8 mouse cellular contexts compared by ENCODE assay signal in genomic region chr3:99140940-99141854, GRCm38 (mm10). TPM values are rescaled to one million over a fixed set of nuclear protein-coding genes. Genes with fewer than 3 reads are reported as not detected.
DNase-seq lines count a peak whose midpoint lies in the region; ATAC-seq lines count a peak whose summit lies in the region.

Wars2 (plus strand) TSS chr3:99141068.

- no peaks in the 10 kb centered on the region for H3K27me3 ChIP-seq in hindbrain, embryonic 14.5 days (ENCODE audit: control insufficient read depth, insufficient read depth, low read length)

- H3K36me3 ChIP-seq in hindbrain, embryonic 14.5 days (replicated peaks; ENCODE audit: control insufficient read depth, insufficient read depth), result no peaks in the 10 kb centered on the region

- H3K4me2 ChIP-seq in hindbrain, embryonic 14.5 days (replicated peaks), result peak within 1 kb of the TSS; percentile 70

- H3K9ac ChIP-seq in hindbrain, embryonic 14.5 days, result peak within 1 kb of the TSS; percentile 51

- peak within 1 kb of the TSS; percentile 52 for H3K4me3 ChIP-seq in hindbrain, embryonic 14.5 days (replicated peaks; ENCODE audit: low read length)

- H3K27ac ChIP-seq in hindbrain, embryonic 14.5 days, result peak within 1 kb of the TSS; percentile 90

- DNase-seq in R1 (ENCODE audit: low read depth, low spot score), result peak; percentile 94
- DNase-seq in cerebellum, postnatal 25 days, result peak; percentile 95 to 96
- peak; percentile 90 to 92 for DNase-seq in frontal cortex, postnatal 25 days (ENCODE audit: low spot score in 2 of 2)
- DNase-seq in hindbrain, embryonic 14.5 days (ENCODE audit: low spot score), result peak; percentile 96
- DNase-seq in layer of hippocampus, postnatal 36 days, result peak; percentile 92 to 93
- DNase-seq in lung, postnatal 36 days, result peak; percentile 97
- DNase-seq in retina, postnatal 1 day, result peak; percentile 96
- peak; percentile 89 to 92 for DNase-seq in urinary bladder, adult 18-20 months (ENCODE audit: low spot score in 2 of 2)

- ATAC-seq in hindbrain, embryonic 14.5 days (ENCODE audit: low FRiP score), result peak; percentile 100

- WGBS in hindbrain, embryonic 14.5 days, result under 1% methylated on average over 57 of the region's 57 CpGs

- H3K4me1 ChIP-seq in hindbrain, embryonic 14.5 days (replicated peaks; ENCODE audit: control insufficient read depth, insufficient read depth, low read length), result 0 out of 2 replicates have a peak, but pooled peaks cover 4% of the 10 kb centered on the region

- H3K9me3 ChIP-seq in hindbrain, embryonic 14.5 days (ENCODE audit: control insufficient read depth, low read length), result no peaks in the 10 kb centered on the region

RNA-seq across cellular contexts. Expression of gene Wars2, which starts in this region (rescaled TPM):
- 4.6 and 5.4 TPM in 2 replicates for polyA plus RNA-seq in hindbrain, embryonic 14.5 days (2014; fragmentation: Nextera tagmentation; extraction: Ambion mirVana)
- 1 to 10 TPM; 6.3 to 8.5 TPM for total RNA-seq in layer of hippocampus, postnatal 36 days (2021)

Comparison
In these comparisons a context has a peak if more than half of its experiments do, and no peak if none do; other contexts are left out.
1. Peak in every context shown above with its lines: DNase-seq, ATAC-seq, H3K4me3 ChIP-seq and H3K27ac ChIP-seq.